Mouse (Mus musculus) liver, embryonic 15.5 days (tissue): Measurements from ENCODE around the gene Sart1. TPM values are rescaled to one million over a fixed set of nuclear protein-coding genes. Genes with fewer than 3 reads are reported as not detected.
"Not testable (repeated sequence)": the region's sequence is repeated elsewhere in the genome, so short reads cannot be mapped to it uniquely, and the experiment has no call there.

Experiments used
- ATAC-seq: fragments of 200-750 bp; cut with Nextera tagmentation; 2 replicates; pipeline ENCODE4 v1.8.0; 2017; ENCODE audit warnings: moderate number of reproducible peaks, mild to moderate bottlenecking, moderate library complexity; ENCODE audit not compliant: insufficient read depth
- H3K27ac ChIP-seq: fragments of 300-500 bp; sonication (generic); replicated peaks from 2 replicates; pipeline ENCODE4 v1.5.1; 2015; ENCODE audit warnings: mild to moderate bottlenecking, inconsistent platforms
- H3K27me3 ChIP-seq: fragments of 300-500 bp; sonication (generic); 2 replicates; pipeline ENCODE4 v1.6.1; 2015; ENCODE audit warnings: mild to moderate bottlenecking, inconsistent platforms
- H3K36me3 ChIP-seq: fragments of 300-500 bp; sonication (generic); replicated peaks from 2 replicates; pipeline ENCODE4 v1.6.1; 2015; ENCODE audit warnings: moderate library complexity, mild to moderate bottlenecking, inconsistent platforms
- H3K4me1 ChIP-seq: fragments of 300-500 bp; sonication (generic); replicated peaks from 2 replicates; pipeline ENCODE4 v1.6.1; 2015; ENCODE audit warnings: inconsistent platforms
- H3K4me2 ChIP-seq: fragments of 300-500 bp; sonication (generic); 2 replicates; pipeline ENCODE4 v1.6.1; 2015; ENCODE audit warnings: moderate library complexity, mild to moderate bottlenecking, inconsistent platforms
- H3K4me3 ChIP-seq: fragments of 300-500 bp; sonication (generic); replicated peaks from 2 replicates; pipeline ENCODE4 v1.5.1; 2015; ENCODE audit warnings: mild to moderate bottlenecking, inconsistent platforms
- H3K9ac ChIP-seq: fragments of 300-500 bp; sonication (generic); 2 replicates; pipeline ENCODE4 v1.6.1; 2015; ENCODE audit warnings: moderate library complexity, mild to moderate bottlenecking, inconsistent platforms
- H3K9me3 ChIP-seq: fragments of 300-500 bp; sonication (generic); replicated peaks from 2 replicates; pipeline ENCODE4 v1.6.1; 2016; ENCODE audit warnings: inconsistent platforms
- WGBS: fragments of 180-500 bp; shearing (Covaris S2); methylation state at CpG from one replicate; pipeline ENCODE4 v1.1.7; 2015; ENCODE audit warnings: mixed read lengths; ENCODE audit not compliant: insufficient replicate concordance; 5-methylcytosine and 5-hydroxymethylcytosine counted together
- polyA plus RNA-seq: library from polyadenylated mRNA; unstranded; fragments of >200 nt; fragmentation: Nextera tagmentation; extraction: Ambion mirVana; gene quantifications from 2 replicates; pipeline ENCODE4 v1.2.1, GENCODE M21; 2015

Sart1 gene
- polyA plus RNA-seq, 1 experiment from 2014 or later, result 26.5 TPM

- H3K36me3 ChIP-seq, result peaks cover 59% of the 10 kb centered on the region
- H3K9me3 ChIP-seq, result no peaks in the 10 kb centered on the region
- H3K27ac ChIP-seq, result peak overlapping the region; percentile 95
- 8% methylated on average over 11 of the region's 11 CpGs for WGBS
- ATAC-seq, result no peak
- peak overlapping the region; percentile 81 for H3K9ac ChIP-seq
- H3K4me3 ChIP-seq, result peak overlapping the region; percentile 78
- no peaks in the 10 kb centered on the region for H3K27me3 ChIP-seq
- H3K4me2 ChIP-seq, result peak overlapping the region; percentile 93
- peaks cover 40% of the 10 kb centered on the region for H3K4me1 ChIP-seq
These were observed 21.0 kb downstream of the Sart1 start for GRCm38 (mm10) chr19:5367455-5367854.

DNA sequence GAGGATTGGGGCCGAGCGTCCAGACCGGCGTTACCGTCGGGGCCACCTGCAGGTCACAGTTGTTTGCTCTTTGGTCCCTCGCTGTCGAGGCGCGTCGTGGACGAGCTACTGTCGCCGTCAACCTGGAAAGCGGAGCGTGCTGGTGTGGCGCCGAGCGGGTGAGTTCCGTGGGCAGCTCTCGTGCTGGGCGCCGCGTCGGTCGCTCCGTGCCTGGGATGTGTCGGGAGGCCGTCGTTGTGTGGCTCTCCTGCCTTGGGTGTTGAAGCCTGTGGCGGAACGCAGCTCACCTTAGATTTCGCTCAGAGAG, 21.5 kb downstream of the Sart1 start, which contains the start of gene Banf1:
Gene Banf1, minus strand, starts transcription at position 116 of the 307 bp plus-strand sequence.
- peak; percentile 4 for ATAC-seq
- peaks cover 54% of the 10 kb centered on the region for H3K36me3 ChIP-seq
- WGBS, result under 1% methylated on average over 33 of the region's 33 CpGs

DNA sequence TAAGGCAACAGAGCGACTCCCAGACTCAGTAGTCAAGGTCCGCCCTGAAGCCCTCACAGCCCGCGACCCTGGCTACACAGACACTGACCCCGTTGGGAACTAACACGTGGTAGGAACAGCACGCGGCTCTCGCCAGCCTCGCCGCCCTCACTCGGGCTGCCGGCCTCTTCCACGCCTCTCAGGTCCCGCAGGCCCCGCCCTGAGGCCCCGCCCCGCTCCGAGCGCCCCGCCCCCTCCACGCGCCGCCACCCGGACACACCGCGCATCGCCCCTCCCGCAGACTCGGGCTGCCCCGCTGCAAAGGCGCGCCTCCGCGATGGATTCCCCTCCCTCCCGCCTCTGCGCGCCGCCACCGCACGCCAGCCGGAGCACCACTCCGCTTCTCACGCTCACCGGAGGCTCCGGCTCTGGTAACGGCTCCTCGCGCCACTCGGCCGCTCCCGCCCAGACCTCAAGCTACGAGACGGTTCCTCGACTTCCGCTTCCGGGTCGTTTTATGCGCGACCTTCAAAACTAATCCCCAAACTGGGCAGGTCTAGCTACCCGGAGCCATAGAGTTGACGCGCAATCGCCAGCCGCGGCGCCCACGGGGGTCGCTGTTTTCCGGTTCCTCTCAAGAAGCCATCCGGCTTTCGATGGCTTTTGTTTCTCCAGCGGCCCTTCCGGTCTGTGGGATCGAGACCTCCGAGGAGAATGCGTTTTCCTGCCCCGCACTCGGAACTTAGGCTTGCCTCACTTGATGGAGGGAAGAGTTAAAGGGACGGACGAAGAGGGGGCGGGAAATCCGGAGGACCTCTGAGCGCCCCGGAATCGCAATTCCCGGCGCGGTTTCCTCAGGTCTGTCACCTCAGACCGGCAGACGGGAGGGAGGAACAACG, 22.1 kb downstream of the Sart1 start, which contains the start of gene Eif1ad:
Gene Eif1ad, plus strand, starts transcription at position 567 of the 878 bp plus-strand sequence.
- Histone ChIP-seq H3K36me3 (peaks cover 49% of the 10 kb centered on the region), H3K4me1 (peaks cover 40% of the 10 kb centered on the region), H3K4me2 (peak within 1 kb of the TSS; percentile 93), H3K4me3 (peak within 1 kb of the TSS; percentile 78), H3K27ac (peak within 1 kb of the TSS; percentile 95), H3K27me3 (no peaks in the 10 kb centered on the region), H3K9me3 (no peaks in the 10 kb centered on the region), H3K9ac (peak within 1 kb of the TSS; percentile 81)
- ATAC-seq, result peak; percentile 93
- WGBS, result under 1% methylated on average over 92 of the region's 92 CpGs

More for the DNA sequence above, 21.5 kb downstream of the Sart1 start, which contains the start of gene Banf1:
- H3K4me3 ChIP-seq, result peak within 1 kb of the TSS; percentile 78
- peaks cover 40% of the 10 kb centered on the region for H3K4me1 ChIP-seq
- no peaks in the 10 kb centered on the region for H3K27me3 ChIP-seq
- peak within 1 kb of the TSS; percentile 81 for H3K9ac ChIP-seq
- H3K9me3 ChIP-seq, result no peaks in the 10 kb centered on the region
- peak within 1 kb of the TSS; percentile 93 for H3K4me2 ChIP-seq
- H3K27ac ChIP-seq, result peak within 1 kb of the TSS; percentile 95

DNA sequence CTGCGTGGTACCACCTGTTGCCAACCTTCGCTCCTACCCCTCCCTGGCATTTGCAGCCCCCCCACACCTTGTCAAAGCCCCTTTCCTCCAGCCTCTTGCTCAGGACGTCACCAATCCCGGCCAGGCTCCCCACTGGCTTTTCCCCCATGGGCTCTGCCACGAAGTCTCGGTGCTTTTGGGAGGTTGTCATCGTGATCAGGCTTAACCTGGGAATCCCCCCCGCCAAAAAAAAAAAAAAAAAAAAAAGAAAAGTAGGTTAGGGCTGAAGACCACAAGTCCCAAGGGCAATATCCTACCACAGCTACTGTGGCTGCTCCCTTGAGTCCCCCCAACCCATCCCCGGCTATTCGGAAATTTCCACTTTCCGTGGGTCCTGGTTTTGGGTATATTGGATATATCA, 22.8 kb downstream of the Sart1 start:
- no peaks in the 10 kb centered on the region for H3K27me3 ChIP-seq
- peak overlapping the region; percentile 81 for H3K9ac ChIP-seq
- H3K36me3 ChIP-seq, result peaks cover 44% of the 10 kb centered on the region
- no peak for ATAC-seq
- WGBS, result 3% methylated on average over 11 of the region's 11 CpGs
- peaks cover 40% of the 10 kb centered on the region for H3K4me1 ChIP-seq
- peak overlapping the region; percentile 78 for H3K4me3 ChIP-seq
- peak overlapping the region; percentile 95; the same call in 1 of the 2 replicates for H3K27ac ChIP-seq
- no peaks in the 10 kb centered on the region for H3K9me3 ChIP-seq
- peak overlapping the region; percentile 93 for H3K4me2 ChIP-seq

DNA sequence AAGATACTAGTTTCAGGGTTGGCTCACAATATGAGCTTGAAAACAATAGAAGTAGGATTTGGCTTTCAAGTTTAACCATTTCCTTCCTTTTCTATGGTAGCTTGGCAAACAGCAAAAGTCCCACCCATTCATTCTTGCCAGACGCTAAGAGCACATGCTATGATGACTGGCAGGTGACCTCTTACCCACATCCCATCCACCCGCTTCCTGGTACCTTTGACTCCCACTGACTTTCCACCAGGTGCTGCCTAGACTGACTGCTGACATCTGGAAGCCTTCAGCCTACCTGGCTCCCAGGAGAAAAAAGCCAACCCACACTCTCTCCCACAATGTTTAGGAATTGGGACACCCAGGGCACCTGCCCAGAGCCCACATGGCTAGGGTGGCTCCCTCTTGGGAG, 24.4 kb downstream of the Sart1 start:
- no peak overlapping the region for H3K4me2 ChIP-seq
- 74% methylated on average over 2 of the region's 2 CpGs for WGBS
- no peak overlapping the region for H3K27ac ChIP-seq
- H3K36me3 ChIP-seq, result peaks cover 28% of the 10 kb centered on the region
- peaks cover 40% of the 10 kb centered on the region for H3K4me1 ChIP-seq
- no peak for ATAC-seq
- H3K27me3 ChIP-seq, result no peaks in the 10 kb centered on the region
- H3K4me3 ChIP-seq, result no peak overlapping the region
- H3K9ac ChIP-seq, result 0 out of 2 replicates have a peak overlapping the region, but pooled peaks have one; percentile 21
- no peaks in the 10 kb centered on the region for H3K9me3 ChIP-seq

DNA sequence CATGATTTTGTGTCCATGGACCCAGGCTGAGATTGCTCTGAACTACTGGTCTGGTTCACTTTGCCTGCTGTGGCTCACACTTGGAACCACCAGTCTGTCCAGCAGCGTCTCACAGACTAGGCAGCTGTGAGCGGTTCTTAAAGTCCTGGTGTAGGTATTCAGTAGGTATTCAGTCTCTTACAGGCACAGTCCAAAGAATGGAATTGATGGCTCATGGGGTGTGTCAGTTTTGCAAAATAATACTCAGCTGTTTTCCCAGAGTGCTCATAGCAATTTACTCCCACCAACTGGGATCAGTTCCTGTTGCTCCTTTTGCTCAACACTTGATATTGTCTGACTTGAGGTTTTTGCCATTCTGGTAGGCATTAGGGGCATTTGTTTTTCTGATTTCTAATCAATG, 26.3 kb downstream of the Sart1 start:
- peaks cover 16% of the 10 kb centered on the region for H3K36me3 ChIP-seq
- peaks cover 24% of the 10 kb centered on the region for H3K4me1 ChIP-seq
- WGBS, result 77% methylated on average over 2 of the region's 2 CpGs
- H3K9me3 ChIP-seq, result no peaks in the 10 kb centered on the region
- no peak overlapping the region for H3K4me3 ChIP-seq
- H3K27me3 ChIP-seq, result no peaks in the 10 kb centered on the region
- no peak overlapping the region for H3K4me2 ChIP-seq
- ATAC-seq, result no peak
- no peak overlapping the region for H3K9ac ChIP-seq
- no peak overlapping the region for H3K27ac ChIP-seq

DNA sequence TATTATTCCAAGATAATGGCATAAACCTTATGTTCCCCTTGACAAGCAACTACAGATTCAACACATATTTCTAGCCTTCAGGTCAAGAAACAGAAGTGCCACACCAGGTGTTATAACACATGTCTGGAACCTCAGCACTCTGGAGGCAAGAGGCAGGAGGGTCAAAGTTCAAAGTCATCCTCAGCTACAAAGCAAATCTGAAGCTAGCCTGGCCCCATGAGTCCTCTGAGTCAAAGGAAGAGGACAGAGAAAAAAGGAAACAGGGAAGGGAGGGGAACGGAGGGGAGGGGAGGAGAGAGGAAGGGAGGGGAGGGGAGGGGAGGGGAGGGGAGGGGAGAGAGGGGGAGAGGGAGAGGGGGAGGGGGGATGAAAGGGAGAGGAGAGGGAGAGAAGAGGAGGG, 32.4 kb downstream of the Sart1 start:
- no peak for ATAC-seq
- no peak overlapping the region for H3K27ac ChIP-seq
- no peaks in the 10 kb centered on the region for H3K4me1 ChIP-seq
- no peaks in the 10 kb centered on the region for H3K27me3 ChIP-seq
- H3K36me3 ChIP-seq, result no peaks in the 10 kb centered on the region
- H3K9ac ChIP-seq, result no peak overlapping the region
- H3K4me2 ChIP-seq, result no peak overlapping the region
- WGBS, result no CpG with 5 or more reads among the region's 1 CpGs
- H3K9me3 ChIP-seq, result no peaks in the 10 kb centered on the region
- no peak overlapping the region for H3K4me3 ChIP-seq

GRCm38 (mm10) chr19:5353609-5354008, 34.9 kb downstream of the Sart1 start:
- ATAC-seq, result no peak

DNA sequence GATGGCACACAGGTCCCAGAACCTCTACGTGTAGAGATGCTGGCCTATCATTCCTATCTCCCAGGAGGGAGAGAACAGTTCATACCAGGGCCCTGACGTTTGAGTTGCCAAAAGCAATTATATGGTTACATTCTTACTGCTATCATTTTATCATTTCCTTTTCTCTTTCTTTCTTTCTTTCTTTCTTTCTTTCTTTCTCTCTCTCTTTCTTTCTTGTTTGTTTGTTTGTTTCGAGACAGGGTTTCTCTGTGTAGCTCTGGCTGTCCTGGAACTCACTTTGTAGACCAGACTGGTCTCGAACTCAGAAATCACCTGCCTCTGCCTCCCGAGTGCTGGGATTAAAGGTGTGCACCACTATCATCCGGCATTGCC, 39.0 kb downstream of the Sart1 start, which contains the start of gene Cst6:
Gene Cst6, minus strand, starts transcription at position 73 of the 372 bp plus-strand sequence.
- Histone ChIP-seq H3K9ac (peak within 1 kb of the TSS; percentile 46), H3K4me3 (peak within 1 kb of the TSS; percentile 47), H3K4me2 (peak within 1 kb of the TSS; percentile 76)
- H3K27me3 ChIP-seq, H3K4me1 ChIP-seq, ATAC-seq, H3K9me3 ChIP-seq, H3K27ac ChIP-seq, H3K36me3 ChIP-seq: not testable (repeated sequence)
- 52% methylated on average over 6 of the region's 6 CpGs for WGBS

More at GRCm38 (mm10) chr19:5353609-5354008, 34.9 kb downstream of the Sart1 start:
- 63% methylated on average over 2 of the region's 2 CpGs for WGBS
- no peaks in the 10 kb centered on the region for H3K9me3 ChIP-seq
- H3K4me3 ChIP-seq, result no peak overlapping the region
- H3K27ac ChIP-seq, result no peak overlapping the region
- H3K4me1 ChIP-seq, result peaks cover 6% of the 10 kb centered on the region
- H3K36me3 ChIP-seq, result no peaks in the 10 kb centered on the region
- peaks cover 5% of the 10 kb centered on the region; the same call in 1 of the 2 replicates for H3K27me3 ChIP-seq
- H3K9ac ChIP-seq, result no peak overlapping the region
- no peak overlapping the region for H3K4me2 ChIP-seq

DNA sequence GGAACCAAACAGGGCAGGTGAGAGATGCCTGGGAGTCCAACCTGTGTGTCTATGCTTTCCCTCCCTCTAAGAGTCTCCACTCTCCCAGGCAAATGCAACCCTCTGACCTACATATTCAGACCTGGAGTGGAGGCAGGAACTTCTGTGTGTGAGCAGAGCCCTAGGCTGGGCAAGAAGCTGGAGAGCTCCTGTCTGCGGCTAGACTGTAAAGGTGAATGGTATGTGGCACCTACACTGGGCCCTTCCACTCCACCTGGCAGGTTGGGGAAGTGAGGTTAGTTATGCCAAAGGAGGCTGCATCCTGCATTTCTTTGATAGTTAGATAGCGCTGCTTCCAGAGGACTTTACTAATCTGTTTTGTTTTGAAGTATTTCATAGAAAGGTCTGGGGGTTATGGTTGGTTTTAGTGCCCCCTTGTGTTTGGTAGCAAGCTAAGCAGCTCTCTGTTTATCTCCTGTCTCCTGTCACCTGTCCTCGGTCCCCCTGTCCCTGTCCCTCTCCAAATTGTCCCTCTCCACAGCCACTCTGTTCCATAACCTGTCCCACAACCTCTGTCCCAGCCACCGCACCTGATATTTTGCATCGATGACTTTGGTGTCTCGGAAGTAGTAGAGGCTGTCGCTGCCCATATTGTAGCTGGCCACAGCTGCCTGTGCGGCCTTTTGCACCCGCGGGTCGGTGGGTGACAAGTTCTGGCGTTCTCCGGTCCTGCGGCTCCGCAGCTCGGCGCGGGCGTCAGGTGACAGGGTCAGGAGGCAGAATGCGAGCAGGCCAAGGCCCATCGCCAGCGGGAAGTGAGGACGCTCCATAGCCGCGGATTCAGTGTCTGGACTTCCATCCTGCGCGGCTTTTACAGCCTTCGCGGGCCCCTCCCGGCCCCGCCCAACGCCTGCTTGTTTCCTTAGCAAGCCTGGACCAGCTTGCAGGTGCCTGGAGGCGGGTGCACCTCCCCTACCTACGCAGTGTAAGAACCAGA, 39.7 kb downstream of the Sart1 start:
- H3K4me3 ChIP-seq, result peak overlapping the region; percentile 47
- peak overlapping the region; percentile 76 for H3K4me2 ChIP-seq
- no peaks in the 10 kb centered on the region for H3K9me3 ChIP-seq
- ATAC-seq, result no peak
- peaks cover 6% of the 10 kb centered on the region for H3K4me1 ChIP-seq
- peak overlapping the region; percentile 46 for H3K9ac ChIP-seq
- no peak overlapping the region for H3K27ac ChIP-seq
- H3K36me3 ChIP-seq, result no peaks in the 10 kb centered on the region
- WGBS, result 5% methylated on average over 34 of the region's 34 CpGs
- peaks cover 5% of the 10 kb centered on the region; the same call in 1 of the 2 replicates for H3K27me3 ChIP-seq
